Mouse (Mus musculus) retina, postnatal 7 days (tissue): ENCODE measurements around the gene Mms19.
A peak's percentile ranks its signal among the peaks of the same experiment; 100 is the strongest.

Source experiments
- DNase-seq: peaks from one replicate; pipeline ENCODE4 v3.0.0-alpha.2; 2012; ENCODE audit warnings: low read depth, low spot score

Mms19 gene

DNA sequence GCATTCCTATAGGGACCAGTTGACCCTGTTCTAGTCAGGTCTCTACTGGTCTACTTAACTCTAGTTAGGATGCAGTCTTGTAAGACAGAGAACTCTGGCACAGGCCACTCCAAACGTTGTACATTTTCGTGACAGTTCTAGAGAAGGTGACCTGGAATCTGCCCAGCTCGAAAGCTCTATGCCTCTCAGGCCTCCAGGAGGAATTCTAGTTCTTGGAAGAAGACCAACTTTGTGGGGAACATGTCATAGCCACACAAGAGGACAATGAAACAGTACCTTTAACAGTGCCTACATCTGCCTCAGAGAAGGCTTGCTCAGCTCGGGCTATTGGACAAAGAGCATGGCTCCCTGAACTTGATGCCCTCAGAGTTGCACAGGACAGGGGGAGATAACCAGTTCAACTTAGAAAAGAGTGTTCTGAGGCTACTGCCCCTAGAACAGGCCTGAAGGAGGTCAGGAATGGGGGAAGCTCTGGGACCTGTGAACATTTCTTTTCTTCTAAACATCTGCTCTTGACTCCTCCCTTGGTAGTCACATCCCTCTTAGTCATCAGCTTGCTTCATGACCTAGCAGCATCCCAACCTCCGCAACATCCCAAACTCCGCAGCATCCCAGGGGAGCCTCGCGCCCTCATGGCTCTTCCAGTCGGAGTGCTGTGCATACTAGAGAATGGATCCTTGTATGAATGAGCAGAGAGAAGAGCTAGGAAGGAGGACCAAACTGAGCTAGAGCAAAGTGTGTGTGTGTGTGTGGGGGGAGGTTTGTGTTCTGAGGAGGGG is 18.0 kb upstream of the Mms19 start:
- no peak for DNase-seq

DNA sequence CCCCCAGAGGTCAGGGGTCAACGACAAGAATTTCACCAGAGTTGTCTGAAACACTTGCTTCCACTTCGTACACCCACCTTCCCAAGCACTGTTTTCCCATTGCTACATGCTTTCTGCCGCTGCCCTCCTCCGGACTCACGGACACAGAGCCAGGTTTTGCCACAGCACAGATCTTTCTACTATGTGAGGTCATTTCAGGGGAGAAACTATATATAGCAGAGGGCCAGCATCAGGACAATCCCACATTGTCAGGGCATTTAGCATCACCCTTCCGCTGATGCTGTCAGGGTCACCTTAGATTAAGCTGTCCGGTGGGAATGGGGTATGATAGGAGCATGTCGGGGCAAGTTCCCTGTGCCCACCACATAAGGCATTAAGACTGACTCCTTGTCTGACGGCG is 16.1 kb upstream of the Mms19 start:
- no peak for DNase-seq

DNA sequence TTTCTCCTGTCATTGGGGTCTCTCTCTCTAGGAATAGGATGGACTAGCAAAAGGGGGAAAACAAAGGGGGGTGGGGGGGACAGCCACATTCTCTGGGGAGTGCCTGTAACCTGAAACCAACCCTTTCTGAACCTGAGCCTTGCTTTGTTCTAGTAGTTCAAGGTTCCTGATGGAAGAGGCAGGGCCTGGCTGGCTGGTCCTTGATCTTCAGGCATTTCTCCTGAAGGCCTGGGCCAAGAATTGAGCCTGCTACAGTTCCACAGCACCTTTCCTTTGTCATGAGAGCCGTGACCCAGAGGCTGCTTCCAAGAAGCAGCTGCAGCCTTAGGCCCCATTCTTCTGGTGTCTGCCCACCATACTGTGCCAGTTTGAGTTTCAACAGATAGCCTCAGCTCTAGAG is 14.5 kb upstream of the Mms19 start:
- no peak for DNase-seq

GRCm38 (mm10) chr19:41994023-41994422 is 13.1 kb upstream of the Mms19 start:
- DNase-seq, result no peak

- no peak for DNase-seq
Observed at GRCm38 (mm10) chr19:41993484-41993883, 12.5 kb upstream of the Mms19 start.

DNA sequence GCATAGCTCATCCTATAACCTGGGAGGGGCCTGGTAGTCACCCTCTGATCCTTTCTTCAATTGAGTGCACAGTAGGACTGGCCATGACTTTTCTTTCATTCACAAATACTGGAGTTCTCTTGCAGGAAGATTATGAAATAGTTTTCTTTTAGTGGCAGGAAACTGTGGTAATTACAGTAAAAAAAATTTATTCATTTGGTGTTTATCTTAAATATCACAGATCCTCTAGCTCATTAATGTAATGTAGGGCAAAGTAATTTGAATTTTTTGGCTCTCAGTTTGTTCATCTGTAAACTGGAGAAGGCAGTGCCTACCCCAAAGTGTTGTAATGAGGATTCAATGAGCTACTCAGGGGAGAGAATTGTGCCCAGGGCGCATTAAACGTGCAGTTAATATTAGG is 12.0 kb upstream of the Mms19 start:
- no peak for DNase-seq

- no peak for DNase-seq
Observed at GRCm38 (mm10) chr19:41991926-41992477, 11.0 kb upstream of the Mms19 start.

- DNase-seq, result no peak
Observed at GRCm38 (mm10) chr19:41989810-41990209, 8.9 kb upstream of the Mms19 start.

GRCm38 (mm10) chr19:41987206-41987605 is 6.2 kb upstream of the Mms19 start:
- DNase-seq, result no peak

GRCm38 (mm10) chr19:41985994-41986393 is 5.0 kb upstream of the Mms19 start:
- no peak for DNase-seq

DNA sequence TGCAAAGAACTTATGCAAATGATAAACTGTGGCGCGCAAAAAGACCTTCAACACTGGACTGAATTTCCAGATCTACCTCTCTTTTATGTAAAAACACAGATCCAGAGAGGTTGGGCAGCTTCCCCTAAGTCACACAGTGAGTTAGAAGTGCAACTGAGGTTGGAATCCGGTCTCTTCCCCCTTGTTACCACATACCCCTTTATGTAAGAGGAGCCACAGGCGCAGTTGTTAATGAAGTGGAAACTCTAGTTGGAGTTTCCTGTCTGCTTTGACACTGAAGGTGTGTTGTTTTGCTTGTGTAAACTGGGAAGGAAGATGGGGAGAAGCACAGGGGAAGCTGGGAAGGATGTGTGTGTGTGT is 1.8 kb upstream of the Mms19 start:
- DNase-seq, result no peak

- DNase-seq, result peak; percentile 16
Observed at GRCm38 (mm10) chr19:41981931-41982790, 1.2 kb upstream of the Mms19 start.

- no peak for DNase-seq
Observed at GRCm38 (mm10) chr19:41981595-41981927, 604 bp upstream of the Mms19 start, which contains the start of gene Ubtd1. Gene Ubtd1 (plus strand): TSS chr19:41981763.

GRCm38 (mm10) chr19:41980422-41980818 is 537 bp downstream of the Mms19 start:
- DNase-seq, result no peak

- no peak for DNase-seq
Observed at GRCm38 (mm10) chr19:41973891-41974794, 6.8 kb downstream of the Mms19 start.

DNA sequence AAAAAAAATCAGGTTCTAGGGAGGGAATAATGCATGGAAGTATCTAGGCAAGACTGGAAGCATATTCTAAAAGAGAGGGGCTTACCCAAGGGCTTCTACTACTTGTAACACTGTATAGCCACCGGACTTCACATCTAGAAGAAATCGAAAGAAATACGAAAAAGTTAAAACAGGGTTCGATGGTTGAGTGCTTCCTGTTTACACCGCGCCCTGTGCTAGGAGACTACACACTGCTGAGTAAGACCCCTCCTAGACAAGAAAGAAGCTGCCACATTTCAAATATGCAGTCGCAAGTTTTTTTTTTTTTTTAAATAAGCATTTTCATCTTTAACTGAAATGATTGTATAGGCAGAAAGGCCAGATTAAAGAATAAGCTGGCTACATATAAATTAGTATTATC is 11.3 kb downstream of the Mms19 start:
- no peak for DNase-seq

- DNase-seq, result no peak
Observed at GRCm38 (mm10) chr19:41953574-41953973, 27.4 kb downstream of the Mms19 start.

- no peak for DNase-seq
Observed at GRCm38 (mm10) chr19:41952287-41952686, 28.7 kb downstream of the Mms19 start.

DNA sequence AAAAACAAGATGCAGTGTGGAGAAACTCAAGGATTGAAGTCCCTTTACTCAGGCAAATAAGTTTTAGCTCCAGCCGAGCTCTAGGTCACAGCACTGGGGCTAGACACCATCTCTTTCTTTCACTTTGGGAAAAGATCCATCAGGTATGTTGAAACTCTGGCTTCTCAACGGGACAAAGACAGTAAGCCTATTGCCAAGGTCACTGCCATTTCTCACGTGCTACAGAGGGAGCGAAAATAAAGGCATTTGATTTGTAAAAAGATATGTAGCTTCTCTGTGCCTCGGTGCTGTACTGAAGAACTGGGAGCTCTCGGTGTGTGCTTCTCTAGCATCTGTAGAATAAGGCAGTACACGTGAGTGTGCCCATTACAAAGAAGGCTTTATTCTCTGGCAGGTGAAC is 37.1 kb downstream of the Mms19 start:
- no peak for DNase-seq

- no peak for DNase-seq
Observed at GRCm38 (mm10) chr19:41938539-41938938, 42.4 kb downstream of the Mms19 start.

GRCm38 (mm10) chr19:41935921-41936320 is 45.0 kb downstream of the Mms19 start:
- DNase-seq, result no peak

- peak; percentile 50 for DNase-seq
Observed at GRCm38 (mm10) chr19:41934124-41934523, 46.8 kb downstream of the Mms19 start.
